Mouse (Mus musculus): ENCODE measurements around the gene AC129217.1. TPM values are rescaled to one million over a fixed set of nuclear protein-coding genes. Genes with fewer than 3 reads are reported as not detected.
"Not testable (repeated sequence)": the region's sequence is repeated elsewhere in the genome, so short reads cannot be mapped to it uniquely, and the experiment has no call there.

Gene AC129217.1
- total RNA-seq, 2 experiments from 2014 or later, result 2.3 TPM; not detected in 1

DNA sequence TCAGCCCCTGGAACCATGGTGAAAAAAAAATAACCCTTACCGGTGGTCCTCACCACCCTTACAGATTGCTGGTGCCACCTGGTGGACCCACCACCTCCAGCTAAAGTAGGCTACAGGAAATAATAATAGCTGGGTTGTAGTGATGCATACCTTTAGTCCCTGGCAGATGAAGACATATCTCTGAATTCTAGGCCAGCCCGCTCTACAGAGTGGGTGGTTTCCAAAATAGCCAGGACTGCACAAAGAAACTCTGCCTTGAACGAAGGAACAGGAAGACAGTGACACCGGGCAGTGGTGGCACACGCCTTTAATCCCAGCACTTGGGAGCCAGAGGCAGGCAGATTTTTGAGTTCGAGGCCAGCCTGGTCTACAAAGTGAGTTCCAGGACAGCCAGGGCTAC lies 34.7 kb downstream of the AC129217.1 start:
- DNase-seq (ENCODE audit: low spot score in 2 of 2), result no peak

DNA sequence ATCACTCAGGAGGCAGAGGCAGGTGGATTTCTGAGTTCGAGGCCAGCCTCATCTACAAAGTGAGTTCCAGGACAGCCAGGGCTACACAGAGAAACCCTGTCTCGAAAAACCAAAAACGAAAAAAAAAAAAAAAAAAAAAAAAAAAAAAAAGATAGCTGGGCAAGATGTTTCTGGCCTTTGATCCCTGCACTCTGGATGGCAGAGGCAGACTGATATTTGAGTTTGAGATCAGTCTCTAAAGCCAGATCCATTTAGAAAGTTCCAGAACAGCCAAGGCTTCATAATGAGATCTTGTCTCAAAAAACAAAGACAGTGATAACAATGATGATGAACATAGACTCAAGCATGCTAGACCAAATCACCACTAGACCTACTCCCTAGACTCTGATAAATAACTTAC lies 40.8 kb downstream of the AC129217.1 start:
- DNase-seq (ENCODE audit: low spot score in 2 of 2), result not testable (repeated sequence)

DNA sequence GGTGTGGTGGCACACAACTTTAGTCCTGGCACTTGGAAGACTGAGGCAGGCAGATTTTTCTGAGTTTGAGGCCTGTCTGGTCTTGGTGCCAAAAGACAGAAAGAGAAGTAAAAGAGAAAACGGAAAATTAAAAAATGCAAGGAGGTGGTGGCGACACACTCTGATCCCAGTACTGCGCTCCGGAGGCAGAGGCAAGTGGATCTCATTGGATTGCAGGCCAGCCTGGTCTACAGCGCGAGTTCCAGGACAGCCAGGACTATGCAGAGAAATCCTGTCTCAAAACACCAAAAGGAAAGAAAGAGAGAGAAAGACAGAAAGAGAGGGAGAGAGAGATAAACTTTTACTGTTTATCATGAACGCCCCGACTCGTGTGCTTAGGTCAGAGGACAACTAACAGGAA lies 41.3 kb downstream of the AC129217.1 start:
- DNase-seq (ENCODE audit: low spot score in 2 of 2), result no peak

DNA sequence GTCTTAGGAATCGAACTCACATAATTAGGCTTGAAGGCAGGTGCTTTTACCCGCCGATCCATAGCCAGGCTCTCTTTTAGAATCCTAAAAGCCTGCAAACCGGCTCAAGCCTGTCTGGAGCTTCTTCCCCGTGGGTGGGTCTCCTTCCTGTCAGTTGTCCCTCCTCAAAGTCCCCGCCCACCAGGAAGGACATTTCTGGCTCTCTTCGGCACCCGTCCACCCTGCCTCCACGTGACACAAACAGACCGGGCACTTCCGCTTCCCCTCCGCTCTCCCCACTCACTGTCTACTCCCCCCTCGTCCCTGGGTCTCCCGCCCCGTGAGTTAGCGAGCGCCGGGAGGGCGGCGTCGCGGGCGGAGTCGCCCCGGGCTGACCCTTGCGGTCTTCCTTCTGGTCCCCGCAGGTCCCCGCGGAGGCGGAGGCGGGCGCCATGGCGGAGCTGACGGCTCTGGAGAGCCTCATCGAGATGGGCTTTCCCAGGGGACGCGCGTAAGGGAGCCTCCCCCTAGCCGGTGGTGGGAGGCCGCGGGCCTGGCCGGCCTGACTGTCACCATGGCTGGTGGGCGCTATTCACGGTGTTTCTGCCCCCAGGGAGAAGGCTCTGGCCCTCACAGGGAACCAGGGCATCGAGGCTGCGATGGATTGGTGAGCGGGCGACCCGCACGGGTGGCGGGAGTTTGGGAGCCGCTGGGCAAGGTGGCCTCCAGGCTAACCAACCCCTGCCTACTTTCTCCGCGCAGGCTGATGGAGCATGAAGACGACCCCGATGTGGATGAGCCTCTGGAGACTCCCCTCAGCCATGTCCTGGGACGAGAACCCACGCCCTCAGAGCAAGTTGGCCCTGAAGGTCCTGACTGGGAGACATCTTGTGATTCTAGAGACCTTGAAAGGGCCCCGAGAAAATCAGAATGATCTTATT lies 42.0 kb downstream of the AC129217.1 start, which contains the start of gene Ubxn1:
Gene Ubxn1, plus strand, starts transcription at position 230 of the 920 bp plus-strand sequence.
- DNase-seq (ENCODE audit: low spot score in 2 of 2), result peak; percentile 98 to 99

DNA sequence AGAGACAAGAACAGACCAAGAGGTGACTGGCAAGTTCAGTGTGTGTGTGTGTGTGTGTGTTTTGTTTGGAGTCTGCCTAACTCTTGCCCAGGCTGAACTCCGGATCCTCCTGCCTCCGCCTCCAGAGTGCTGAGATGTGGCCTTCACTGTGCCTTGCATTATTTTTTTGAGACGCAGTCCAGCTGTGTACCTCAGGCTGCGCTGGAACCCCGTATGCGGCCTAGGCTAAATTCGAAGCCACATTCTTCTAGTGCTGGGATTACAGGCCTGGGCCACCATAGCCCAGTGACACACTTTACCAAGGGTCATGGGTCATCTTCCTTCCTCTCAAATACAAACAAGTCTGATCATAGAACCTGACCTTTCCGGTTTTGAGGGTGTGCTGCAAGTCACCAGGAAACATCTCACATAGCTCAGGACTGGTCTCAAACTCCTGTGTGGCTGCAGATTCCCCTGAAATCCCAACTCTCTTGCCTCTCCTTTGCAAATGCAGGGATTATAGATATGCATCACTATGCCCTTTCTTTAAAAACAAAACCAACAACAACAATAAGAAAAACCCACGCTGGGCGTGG lies 42.8 kb downstream of the AC129217.1 start:
- no peak for DNase-seq (ENCODE audit: low spot score in 2 of 2)

DNA sequence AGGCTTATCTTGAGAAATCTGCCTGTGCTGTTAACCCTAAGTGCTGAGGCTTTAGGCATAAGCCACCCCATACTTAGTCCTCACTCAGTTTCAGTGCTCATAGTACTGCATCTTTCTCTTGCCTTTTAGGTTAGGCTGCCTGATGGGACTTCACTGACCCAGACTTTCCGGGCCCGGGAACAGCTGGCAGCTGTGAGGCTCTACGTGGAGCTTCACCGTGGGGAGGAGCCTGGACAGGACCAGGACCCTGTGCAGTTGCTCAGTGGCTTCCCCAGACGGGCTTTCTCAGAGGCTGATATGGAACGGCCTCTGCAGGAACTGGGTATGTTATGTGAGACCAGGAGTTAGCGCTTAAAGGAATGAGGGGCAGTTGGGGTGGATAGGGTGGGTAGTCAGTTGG lies 45.5 kb downstream of the AC129217.1 start:
- DNase-seq (ENCODE audit: low spot score in 2 of 2), result no peak

DNA sequence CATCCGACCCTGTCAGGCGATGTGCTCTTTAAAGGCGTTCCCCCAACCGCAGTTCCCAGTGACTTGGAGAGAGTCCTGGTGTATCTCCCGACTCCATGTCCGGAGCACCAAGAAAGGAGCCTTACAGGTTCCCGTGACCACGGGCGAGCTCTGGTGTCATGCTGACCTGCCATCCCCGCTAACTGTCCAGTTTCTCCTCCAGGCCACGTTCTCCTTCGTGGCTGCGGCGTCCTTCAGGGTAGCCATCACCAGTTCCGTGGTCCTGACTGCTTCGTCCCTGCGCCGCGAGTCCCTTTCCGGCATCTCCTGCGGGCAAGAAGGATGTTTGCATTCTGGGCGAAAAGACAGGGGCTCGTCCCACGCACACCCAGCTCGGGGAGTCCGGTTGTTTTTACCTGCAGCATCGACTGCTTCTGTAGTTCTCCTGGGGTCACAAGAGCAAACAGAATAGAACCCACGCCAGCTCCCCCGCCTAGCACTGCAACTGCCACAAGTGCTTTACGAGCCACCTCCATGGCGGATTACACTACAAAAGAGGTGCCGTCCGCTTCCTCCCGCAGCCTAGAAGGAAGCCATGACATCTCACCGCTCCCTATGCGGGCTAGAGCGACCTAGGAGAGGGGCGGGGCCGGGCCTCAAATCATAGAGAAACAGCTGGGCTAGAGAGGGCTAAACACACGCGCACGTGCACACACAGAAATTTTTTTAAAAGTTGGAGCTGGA lies 50.9 kb downstream of the AC129217.1 start, which contains the start of gene Uqcc3:
Gene Uqcc3, minus strand, starts transcription at position 613 of the 723 bp plus-strand sequence.
- DNase-seq (ENCODE audit: low spot score in 2 of 2), result peak; percentile 85 to 90

DNA sequence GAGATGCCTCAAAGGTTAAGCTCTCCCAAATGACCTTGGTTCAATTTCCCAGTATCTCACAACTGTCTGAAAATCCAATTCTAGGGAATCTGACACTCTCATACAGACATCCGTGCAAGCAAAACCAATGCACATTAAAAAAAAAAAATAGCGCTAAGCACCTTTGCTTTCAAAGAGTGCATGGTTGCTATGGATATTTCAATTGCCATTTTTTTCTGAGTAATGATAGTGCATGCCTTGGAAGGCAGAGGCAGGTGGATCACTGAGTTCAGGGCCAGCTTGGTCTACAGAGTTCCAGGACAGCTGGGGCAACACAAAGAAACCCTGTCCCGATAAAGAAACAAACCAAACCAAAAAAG lies 51.4 kb downstream of the AC129217.1 start:
- DNase-seq (ENCODE audit: low spot score in 2 of 2), result no peak

DNA sequence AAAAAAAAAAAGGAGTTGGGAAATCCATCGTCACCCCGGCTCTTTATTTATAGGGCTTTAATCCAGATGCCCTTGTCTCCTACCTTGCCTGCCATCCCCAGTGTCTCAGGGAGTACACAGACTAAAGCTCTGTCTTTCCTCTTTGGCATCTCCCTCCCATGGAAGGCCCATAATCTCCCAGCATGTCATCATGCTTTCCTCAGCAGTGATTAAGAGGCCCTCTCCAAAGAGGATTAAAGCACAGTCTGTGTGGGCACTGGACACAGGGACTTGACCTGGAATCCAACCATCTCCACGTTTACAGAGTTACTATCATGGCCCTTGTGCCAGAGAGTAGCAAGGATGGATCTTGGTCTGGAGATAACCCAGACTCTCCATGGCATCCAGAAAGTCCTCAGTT lies 54.0 kb downstream of the AC129217.1 start, which contains the start of the genes Lbhd1 and Gm49403:
Gene Lbhd1, plus strand, starts transcription at position 117 of the 400 bp plus-strand sequence.
Gene Gm49403, plus strand, starts transcription at position 315 of the 400 bp plus-strand sequence.
- no peak for DNase-seq (ENCODE audit: low spot score in 2 of 2)

DNA sequence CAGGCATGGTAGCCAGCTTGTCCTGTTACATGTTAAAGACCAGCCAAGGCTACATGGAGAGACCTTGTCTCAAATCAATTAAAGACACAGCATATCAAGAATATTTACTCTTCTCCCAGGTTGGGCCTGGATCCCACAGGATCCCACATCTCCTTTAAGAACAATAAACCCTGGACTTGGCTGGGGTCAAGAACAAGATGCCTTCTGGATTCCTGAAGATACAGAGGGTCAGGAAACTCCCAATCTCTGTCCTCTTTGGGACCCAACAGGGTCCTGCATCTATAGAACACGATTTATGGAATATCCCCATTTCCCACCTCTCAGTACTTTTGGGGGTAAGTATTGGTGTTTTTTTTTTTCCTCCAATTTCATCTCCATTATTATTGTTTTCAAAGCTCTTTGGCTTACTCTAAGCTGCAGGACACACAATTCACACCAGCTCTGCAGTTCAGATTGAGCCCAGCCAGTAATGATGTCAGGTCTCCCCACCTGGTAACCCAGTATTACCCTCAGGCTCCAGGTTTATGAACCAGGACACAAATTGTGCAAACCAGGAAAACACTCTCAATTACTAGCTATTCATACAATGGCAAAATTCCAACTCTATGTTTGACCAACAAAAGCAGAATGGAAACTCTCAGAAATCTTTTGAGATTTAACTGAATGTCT lies 57.5 kb downstream of the AC129217.1 start:
- DNase-seq (ENCODE audit: low spot score in 2 of 2), result no peak

DNA sequence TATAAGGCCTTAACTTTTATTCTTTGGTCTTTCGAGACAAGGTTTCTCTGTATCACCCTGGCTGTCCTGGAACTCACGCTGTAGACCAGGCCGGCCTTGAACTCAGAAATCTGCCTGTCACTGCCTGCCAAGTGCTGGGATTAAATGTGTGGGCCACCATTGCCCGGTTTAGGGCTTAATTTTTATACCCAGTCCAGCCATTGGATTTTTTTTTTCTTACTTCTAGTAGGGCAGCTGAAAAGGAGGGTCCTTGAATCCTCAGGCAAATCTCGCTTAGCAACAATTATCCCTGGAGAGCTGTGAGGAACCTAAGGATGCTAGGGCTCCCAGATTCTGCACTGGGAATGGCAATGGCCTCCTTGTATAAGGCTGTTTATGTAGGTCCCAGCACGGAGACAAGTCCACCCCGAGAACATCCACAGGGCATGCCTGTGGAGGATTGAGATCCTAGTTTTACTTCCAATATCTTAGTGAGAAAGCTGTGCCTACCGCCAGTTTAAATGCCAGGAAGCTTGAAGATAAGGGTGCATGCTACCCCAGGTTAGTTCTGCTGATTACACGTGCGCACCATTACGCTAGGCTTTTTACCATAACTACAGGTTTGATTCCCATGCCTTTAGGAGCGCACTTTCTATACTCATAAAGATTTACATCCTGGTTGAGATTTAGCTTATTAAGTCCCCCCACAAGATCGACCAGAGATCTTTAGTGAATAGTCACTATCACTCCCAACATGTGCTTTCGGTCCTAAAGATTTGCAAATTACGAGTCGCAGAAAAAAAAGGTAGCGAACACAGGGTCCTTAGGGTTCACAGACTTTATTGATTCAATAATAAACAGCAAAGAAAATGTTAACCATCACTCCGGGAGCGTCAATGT lies 58.3 kb downstream of the AC129217.1 start:
- no peak for DNase-seq (ENCODE audit: low spot score in 2 of 2)

DNA sequence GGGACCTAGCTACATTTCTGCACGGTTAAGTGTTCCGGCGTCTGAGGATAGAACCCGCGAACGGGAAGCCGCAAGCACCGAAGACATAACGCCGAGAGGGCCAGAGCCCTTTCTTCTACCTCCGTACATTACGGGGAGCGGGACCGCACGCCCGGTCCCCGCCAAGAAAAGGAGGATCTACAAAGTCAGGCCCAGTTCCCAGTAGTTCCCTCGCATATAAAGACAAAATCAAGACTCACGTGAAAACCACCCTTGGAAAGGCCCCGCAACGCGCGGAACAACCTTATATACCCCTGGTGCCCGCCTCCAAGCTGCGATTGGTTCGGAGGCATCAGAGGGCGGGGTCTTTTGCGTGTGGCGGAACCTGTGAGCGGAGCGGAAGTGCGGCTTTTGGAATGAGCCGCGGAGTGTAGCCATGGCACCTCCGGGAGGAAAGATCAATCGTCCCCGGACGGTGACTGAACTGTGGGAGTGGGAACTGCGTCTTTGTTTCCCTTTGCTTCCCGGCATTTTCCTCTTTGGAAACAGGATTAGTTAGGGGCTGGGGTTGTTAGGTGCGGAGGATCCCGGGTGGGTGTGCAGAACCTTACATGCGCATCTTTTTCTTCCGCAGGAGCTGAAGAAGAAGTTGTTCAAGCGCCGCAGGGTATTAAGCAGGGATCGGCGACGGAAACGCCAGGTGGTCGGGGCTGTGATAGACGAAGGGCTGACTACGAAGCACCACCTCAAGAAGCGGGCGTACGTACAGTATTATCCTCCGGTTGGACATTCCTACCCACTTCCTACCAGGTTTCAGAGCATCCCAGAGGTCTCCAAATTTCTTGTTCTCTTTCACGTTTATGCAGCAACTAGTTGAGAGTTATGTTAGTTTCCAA lies 59.2 kb downstream of the AC129217.1 start, which contains the start of the genes 1810009A15Rik and Gm49416:
Gene 1810009A15Rik, plus strand, starts transcription at position 343 of the 875 bp plus-strand sequence.
Gene Gm49416, plus strand, starts transcription at position 416 of the 875 bp plus-strand sequence.
- peak; percentile 93 to 94 for DNase-seq (ENCODE audit: low spot score in 2 of 2)

Small RNA genes within 50 kb of the gene (microRNA-seq; reads per million reads assigned to microRNA genes)
- 0.25 to 0.42 reads per million in 2 experiments for gene Mir5136

Other genes with a start within 250 kb of the AC129217.1 start
- 10 to 100 TPM; 11.9 to 14.0 TPM for gene Slc22a8, start 238.5 kb upstream of the AC129217.1 start, total RNA-seq (2021)
- gene Slc22a6, start 211.7 kb upstream of the AC129217.1 start, total RNA-seq (2021), result 1 to 10 TPM; 9.1 to 9.4 TPM
- gene Chrm1, start 166.0 kb upstream of the AC129217.1 start, total RNA-seq (2021), result 100 to 1,000 TPM; 141 to 144 TPM
- 100 to 1,000 TPM; 148 to 152 TPM for gene Slc3a2, start 106.4 kb upstream of the AC129217.1 start, total RNA-seq (2021)
- 10 to 100 TPM; 46.9 to 50.5 TPM for gene Wdr74, start 93.9 kb upstream of the AC129217.1 start, total RNA-seq (2021)
- gene 1700092M07Rik, start 89.1 kb upstream of the AC129217.1 start, total RNA-seq (2021), result 1 to 10 TPM in 1 of 2 experiments, under 1 TPM in 1; 0.94 to 1.5 TPM
- gene Stx5a, start 88.4 kb upstream of the AC129217.1 start, total RNA-seq (2021), result 10 to 100 TPM; 70.1 to 72.7 TPM
- gene Nxf1, start 72.7 kb upstream of the AC129217.1 start, total RNA-seq (2021), result 10 to 100 TPM; 78.1 to 88.5 TPM
- 10 to 100 TPM; 57.3 to 63.7 TPM for gene Tmem223, start 58.8 kb upstream of the AC129217.1 start, total RNA-seq (2021)
- 1 to 10 TPM; 7.6 to 7.8 TPM for gene Tmem179b, start 55.3 kb upstream of the AC129217.1 start, total RNA-seq (2021)
- gene Taf6l, start 43.4 kb upstream of the AC129217.1 start, total RNA-seq (2021), result 10 to 100 TPM; 13.7 to 15.9 TPM
- 100 to 1,000 TPM; 106 to 107 TPM for gene Polr2g, start 31.2 kb upstream of the AC129217.1 start, total RNA-seq (2021)
- gene Zbtb3, start 27.2 kb upstream of the AC129217.1 start, total RNA-seq (2021), result 1 to 10 TPM; 5.5 to 6.0 TPM
- 10 to 100 TPM; 38.7 to 42.4 TPM for gene Ttc9c, start 10.4 kb upstream of the AC129217.1 start, total RNA-seq (2021)
- 100 to 1,000 TPM; 123 to 127 TPM for gene Hnrnpul2, start 9.8 kb upstream of the AC129217.1 start, total RNA-seq (2021)
- gene Bscl2, start 7.7 kb downstream of the AC129217.1 start, total RNA-seq (2021), result 100 to 1,000 TPM in 1 of 2 experiments, 10 to 100 TPM in 1; 98.1 to 112 TPM
- gene Gng3, start 9.4 kb downstream of the AC129217.1 start, total RNA-seq (2021), result 100 to 1,000 TPM; 181 to 184 TPM
- 1 to 10 TPM; 1.2 to 1.7 TPM for gene Lrrn4cl, start 21.0 kb downstream of the AC129217.1 start, total RNA-seq (2021)
- 10 to 100 TPM; 91.4 to 96.7 TPM for gene Ubxn1, start 41.7 kb downstream of the AC129217.1 start, total RNA-seq (2021)
- gene Uqcc3, start 51.1 kb downstream of the AC129217.1 start, total RNA-seq (2021), result 10 to 100 TPM; 29.7 to 37.1 TPM
- gene Lbhd1, start 54.0 kb downstream of the AC129217.1 start, total RNA-seq (2021), result 1 to 10 TPM; 8.2 TPM
- not detected for gene Gm49403, start 54.2 kb downstream of the AC129217.1 start, total RNA-seq (2021)
- 10 to 100 TPM; 20.2 to 23.0 TPM for gene 1810009A15Rik, start 59.1 kb downstream of the AC129217.1 start, total RNA-seq (2021)
- 1 to 10 TPM; 2.1 to 3.8 TPM for gene Gm49416, start 59.2 kb downstream of the AC129217.1 start, total RNA-seq (2021)
- 10 to 100 TPM; 23.9 to 24.6 TPM for gene Ints5, start 63.2 kb downstream of the AC129217.1 start, total RNA-seq (2021)
- 10 to 100 TPM; 93.2 to 93.8 TPM for gene Ganab, start 68.3 kb downstream of the AC129217.1 start, total RNA-seq (2021)
- gene B3gat3, start 90.6 kb downstream of the AC129217.1 start, total RNA-seq (2021), result 100 to 1,000 TPM; 188 to 189 TPM
- 1 to 10 TPM; 6.4 to 7.6 TPM for gene Rom1, start 99.6 kb downstream of the AC129217.1 start, total RNA-seq (2021)
- gene Eml3, start 99.8 kb downstream of the AC129217.1 start, total RNA-seq (2021), result 10 to 100 TPM in 1 of 2 experiments, 1 to 10 TPM in 1; 9.0 to 11.5 TPM
- 10 to 100 TPM; 49.6 to 49.8 TPM for gene Mta2, start 112.1 kb downstream of the AC129217.1 start, total RNA-seq (2021)
- gene Tut1, start 124.1 kb downstream of the AC129217.1 start, total RNA-seq (2021), result 10 to 100 TPM; 22.5 to 23.7 TPM
- 100 to 1,000 TPM; 251 to 256 TPM for gene Eef1g, start 137.3 kb downstream of the AC129217.1 start, total RNA-seq (2021)
- 10 to 100 TPM; 18.6 to 23.5 TPM for gene Ahnak, start 159.5 kb downstream of the AC129217.1 start, total RNA-seq (2021)

All from left cerebral cortex, adult 18-20 months (tissue).